Mouse (Mus musculus): ENCODE measurements around the gene Ppp1r13b.

- TF ChIP-seq GATA1 (IDR thresholded peaks at IDR 0.05; ENCODE audit: low read depth, low read length) (no peak), EP300 (IDR thresholded peaks at IDR 0.05; ENCODE audit: low read depth in 1 of 2, low read length in 2 of 2) (no peak)
Measured at GRCm38 (mm10) chr12:111894082-111894481, 13.8 kb downstream of the Ppp1r13b start.

Measured in MEL (cell line).